Mouse (Mus musculus) embryonic facial prominence, embryonic 11.5 days (tissue): ENCODE data around the gene Flvcr2. TPM values are rescaled to one million over a fixed set of nuclear protein-coding genes. Genes with fewer than 3 reads are reported as not detected.
A peak's percentile ranks its signal among the peaks of the same experiment; 100 is the strongest.
"Not testable (repeated sequence)": the region's sequence is repeated elsewhere in the genome, so short reads cannot be mapped to it uniquely, and the experiment has no call there.

Experiments
- ATAC-seq: fragments of 200-750 bp; cut with Nextera tagmentation; replicated peaks from 2 replicates; pipeline ENCODE4 v1.8.0; 2017; ENCODE audit warnings: low read depth; ENCODE audit not compliant: insufficient number of reproducible peaks, low FRiP score, low TSS enrichment
- DNase-seq: peaks from one replicate; pipeline ENCODE4 v3.0.0-alpha.2; 2015; ENCODE audit warnings: low spot score
- H3K27ac ChIP-seq: fragments of 300-500 bp; sonication (generic); replicated peaks from 2 replicates; pipeline ENCODE4 v1.5.1; 2014; ENCODE audit warnings: mild to moderate bottlenecking, low read depth, low read length, control low read depth
- H3K27me3 ChIP-seq: fragments of 300-500 bp; sonication (generic); 2 replicates; pipeline ENCODE4 v1.6.1; 2014; ENCODE audit warnings: mild to moderate bottlenecking, low read length, moderate library complexity, mixed read lengths; ENCODE audit not compliant: control insufficient read depth, insufficient read depth
- H3K36me3 ChIP-seq: fragments of 300-500 bp; sonication (generic); replicated peaks from 2 replicates; pipeline ENCODE4 v1.6.1; 2014; ENCODE audit warnings: low read depth, mild to moderate bottlenecking, low read length, moderate library complexity, mixed read lengths; ENCODE audit not compliant: control insufficient read depth, insufficient read depth
- H3K4me1 ChIP-seq: fragments of 300-500 bp; sonication (generic); 2 replicates; pipeline ENCODE4 v1.6.1; 2014; ENCODE audit warnings: low read length, mixed read lengths; ENCODE audit not compliant: control insufficient read depth, insufficient read depth
- H3K4me2 ChIP-seq: fragments of 300-500 bp; sonication (generic); 2 replicates; pipeline ENCODE4 v1.6.1; 2014; ENCODE audit warnings: low read depth, mild to moderate bottlenecking, control low read depth, low read length, moderate library complexity
- H3K4me3 ChIP-seq: fragments of 300-500 bp; sonication (generic); 2 replicates; pipeline ENCODE4 v1.5.1; 2014; ENCODE audit warnings: low read depth, low read length, control low read depth
- H3K9ac ChIP-seq: fragments of 300-500 bp; sonication (generic); replicated peaks from 2 replicates; pipeline ENCODE4 v1.6.1; 2014; ENCODE audit warnings: mild to moderate bottlenecking, control low read depth, low read length
- H3K9me3 ChIP-seq: fragments of 300-500 bp; sonication (generic); replicated peaks from 2 replicates; pipeline ENCODE4 v1.6.1; 2016; ENCODE audit warnings: mild to moderate bottlenecking, low read length, inconsistent platforms, mixed read lengths; ENCODE audit not compliant: control insufficient read depth
- WGBS: fragments of 180-500 bp; shearing (Covaris S2); extraction: QIAGEN DNeasy Blood & Tissue Kit; methylation state at CpG from one replicate; pipeline ENCODE4 v1.1.7; 2014; 5-methylcytosine and 5-hydroxymethylcytosine counted together
- polyA plus RNA-seq: library from polyadenylated mRNA; unstranded; fragments of >200 nt; fragmentation: Nextera tagmentation; extraction: Ambion mirVana; gene quantifications from 2 replicates; pipeline ENCODE4 v1.2.1, GENCODE M21; 2014

Gene Flvcr2
- 0.93 and 1.4 TPM in 2 replicates for polyA plus RNA-seq

GRCm38 (mm10) chr12:85745827-85746695 lies at the start of gene Flvcr2:
TSS of gene Flvcr2 (plus strand) at chr12:85746539.
- peak; percentile 83 for DNase-seq
- Histone ChIP-seq H3K4me3 (peak within 1 kb of the TSS; percentile 45), H3K36me3 (no peaks in the 10 kb centered on the region), H3K4me1 (no peaks in the 10 kb centered on the region), H3K9ac (peak within 1 kb of the TSS; percentile 44), H3K27me3 (peaks cover 7% of the 10 kb centered on the region), H3K27ac (no peak within 1 kb of the TSS), H3K9me3 (no peaks in the 10 kb centered on the region), H3K4me2 (peak within 1 kb of the TSS; percentile 88)
- ATAC-seq = peak; percentile 71
- WGBS = under 1% methylated on average over 50 of the region's 51 CpGs

GRCm38 (mm10) chr12:85698179-85698578 lies 48.2 kb upstream of the Flvcr2 start:
- H3K27me3 ChIP-seq, H3K4me3 ChIP-seq, H3K27ac ChIP-seq, H3K9ac ChIP-seq, DNase-seq, H3K36me3 ChIP-seq, H3K4me1 ChIP-seq, H3K9me3 ChIP-seq, H3K4me2 ChIP-seq: not testable (repeated sequence)
- WGBS = 22% methylated on average over 11 of the region's 37 CpGs
- peak; percentile 78 for ATAC-seq

GRCm38 (mm10) chr12:85700191-85700841 lies 46.0 kb upstream of the Flvcr2 start:
- no peak for DNase-seq
- ATAC-seq = no peak
- Histone ChIP-seq H3K4me3 (no peak overlapping the region), H3K4me1 (no peaks in the 10 kb centered on the region), H3K9ac (no peak overlapping the region), H3K9me3 (no peaks in the 10 kb centered on the region), H3K4me2 (no peak overlapping the region), H3K36me3 (no peaks in the 10 kb centered on the region), H3K27ac (no peak overlapping the region), H3K27me3 (no peaks in the 10 kb centered on the region)
- WGBS = 71% methylated on average over 6 of the region's 6 CpGs

GRCm38 (mm10) chr12:85700842-85701223 lies 45.5 kb upstream of the Flvcr2 start:
- no peaks in the 10 kb centered on the region for H3K9me3 ChIP-seq
- H3K4me1 ChIP-seq = no peaks in the 10 kb centered on the region; the same call in 1 of the 2 replicates
- no peak overlapping the region for H3K27ac ChIP-seq
- 88% methylated on average over 7 of the region's 7 CpGs for WGBS
- H3K27me3 ChIP-seq = no peaks in the 10 kb centered on the region
- no peak overlapping the region for H3K4me3 ChIP-seq
- no peak overlapping the region for H3K9ac ChIP-seq
- no peak for DNase-seq
- H3K36me3 ChIP-seq = no peaks in the 10 kb centered on the region
- H3K4me2 ChIP-seq = no peak overlapping the region
- no peak for ATAC-seq

- Histone ChIP-seq H3K4me2 (no peak overlapping the region), H3K36me3 (no peaks in the 10 kb centered on the region), H3K9ac (no peak overlapping the region), H3K27me3 (no peaks in the 10 kb centered on the region), H3K4me1 (no peaks in the 10 kb centered on the region; the same call in 1 of the 2 replicates), H3K4me3 (no peak overlapping the region), H3K9me3 (no peaks in the 10 kb centered on the region), H3K27ac (no peak overlapping the region)
- DNase-seq (no peak), ATAC-seq (no peak)
- 84% methylated on average over 15 of the region's 15 CpGs for WGBS
Observed at GRCm38 (mm10) chr12:85702166-85703055, 43.9 kb upstream of the Flvcr2 start.

GRCm38 (mm10) chr12:85703507-85703906 lies 42.8 kb upstream of the Flvcr2 start:
- Histone ChIP-seq H3K27ac (no peak overlapping the region), H3K4me3 (no peak overlapping the region), H3K4me2 (no peak overlapping the region), H3K9me3 (no peaks in the 10 kb centered on the region), H3K36me3 (no peaks in the 10 kb centered on the region), H3K27me3 (no peaks in the 10 kb centered on the region), H3K4me1 (no peaks in the 10 kb centered on the region; the same call in 1 of the 2 replicates), H3K9ac (no peak overlapping the region)
- ATAC-seq (no peak), DNase-seq (no peak)
- WGBS = 66% methylated on average over 3 of the region's 3 CpGs

GRCm38 (mm10) chr12:85704566-85704965 lies 41.8 kb upstream of the Flvcr2 start:
- ATAC-seq (no peak), DNase-seq (no peak)
- no peaks in the 10 kb centered on the region for H3K9me3 ChIP-seq
- no peaks in the 10 kb centered on the region; the same call in 1 of the 2 replicates for H3K4me1 ChIP-seq
- H3K27ac ChIP-seq = no peak overlapping the region
- H3K27me3 ChIP-seq = no peaks in the 10 kb centered on the region
- 72% methylated on average over 7 of the region's 7 CpGs for WGBS
- H3K36me3 ChIP-seq = no peaks in the 10 kb centered on the region
- no peak overlapping the region for H3K4me2 ChIP-seq
- no peak overlapping the region for H3K9ac ChIP-seq
- no peak overlapping the region for H3K4me3 ChIP-seq
